Mouse (Mus musculus) cerebellum, postnatal 10 days (tissue): ENCODE results near the gene Wdr76.
"Not testable (repeated sequence)": the region's sequence is repeated elsewhere in the genome, so short reads cannot be mapped to it uniquely, and the experiment has no call there.

Source experiments
- DNase-seq, 2 experiments: peaks; one replicate each; pipeline ENCODE4 v3.0.0; 2021; ENCODE audit warnings: mixed read lengths in 2 of 2

Gene Wdr76

DNA sequence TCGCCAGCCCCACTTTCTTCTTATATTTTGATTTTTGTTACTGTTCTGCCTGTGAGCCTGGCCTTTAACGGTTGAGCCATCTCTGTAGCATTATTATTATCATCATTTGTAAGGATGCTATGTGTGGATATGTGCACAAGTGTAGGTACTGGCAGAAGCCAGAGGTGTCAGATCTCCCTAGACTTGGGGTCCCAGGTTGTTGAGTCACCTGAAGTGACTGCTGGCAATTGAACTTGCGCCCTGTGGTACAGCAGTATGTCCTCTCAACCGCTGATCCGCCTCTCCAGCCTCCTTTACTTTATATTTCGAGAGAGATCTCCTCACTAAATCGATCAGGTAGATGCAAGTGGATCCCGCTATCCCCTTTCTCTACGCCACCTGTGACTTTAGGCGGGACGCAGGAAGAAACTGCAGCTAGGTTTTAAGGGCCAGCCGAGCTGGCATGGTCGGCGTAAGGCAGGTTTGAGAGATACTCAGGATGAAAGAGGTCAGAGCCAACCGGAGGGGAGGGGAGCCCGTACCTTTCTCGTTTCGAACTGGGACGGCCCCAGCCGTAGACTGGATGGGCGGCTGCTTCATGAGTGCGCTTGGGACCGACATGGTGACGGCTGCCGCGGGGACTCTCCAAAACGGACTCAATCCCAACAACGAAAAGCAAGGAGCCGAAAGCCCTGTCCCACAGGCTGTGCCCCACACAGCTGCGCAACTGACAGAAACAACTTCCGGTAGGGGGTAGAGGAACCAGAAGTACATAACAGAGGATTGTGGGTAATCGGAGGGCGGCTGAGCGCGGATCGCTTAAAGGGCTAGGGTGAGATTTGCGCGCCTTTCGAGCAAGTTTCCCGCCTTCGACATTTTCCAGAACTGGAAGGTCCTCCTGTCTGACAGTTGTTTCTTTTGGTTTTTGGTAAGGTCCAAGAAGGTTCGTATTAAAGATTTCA, at the start of gene Wdr76, which contains the start of gene Mfap1a:
Gene Wdr76 (plus strand): TSS at position 782 of the 941 bp plus-strand sequence.
Gene Mfap1a (minus strand): TSS at position 724 of the 941 bp plus-strand sequence.
- DNase-seq, result peak; percentile 87

DNA sequence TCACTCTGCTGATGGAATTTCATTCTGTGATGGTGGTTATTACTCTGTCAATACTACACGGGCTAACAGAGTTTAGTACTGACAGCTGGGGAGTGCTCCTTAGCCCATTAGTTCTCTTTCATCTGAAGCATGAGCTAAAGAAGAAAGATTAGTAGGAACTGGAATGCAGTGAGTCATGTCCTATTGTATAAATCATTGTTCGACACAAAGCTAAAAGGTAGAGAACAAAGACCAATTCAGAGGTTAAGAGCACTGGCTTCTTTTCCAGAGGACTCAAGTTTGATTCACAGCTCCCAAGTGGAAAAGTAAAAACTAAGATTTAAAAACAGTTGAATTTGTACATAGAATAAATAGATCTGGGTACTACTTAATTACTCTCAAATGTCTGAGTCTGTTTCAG, 46.5 kb upstream of the Wdr76 start:
- DNase-seq, result no peak

DNA sequence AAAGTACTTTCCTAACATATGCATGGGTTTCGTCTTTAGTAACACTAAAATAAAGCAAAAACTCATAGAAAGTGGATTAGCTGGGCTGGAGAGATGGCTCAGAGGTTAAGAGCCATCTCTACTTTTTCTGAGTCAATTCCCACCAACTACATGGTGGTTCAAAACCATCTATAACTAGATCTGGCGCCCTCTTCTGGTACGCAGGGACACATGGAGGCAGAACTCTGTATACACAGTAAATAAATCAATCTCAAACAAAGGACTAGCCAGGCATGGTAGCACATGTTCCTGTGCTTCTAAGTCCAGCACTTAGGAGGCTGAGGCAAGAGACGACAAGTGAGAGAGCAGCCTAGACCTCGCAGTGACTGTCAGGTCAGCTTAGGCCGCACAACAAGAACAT, 37.5 kb upstream of the Wdr76 start:
- DNase-seq, result not testable (repeated sequence)

DNA sequence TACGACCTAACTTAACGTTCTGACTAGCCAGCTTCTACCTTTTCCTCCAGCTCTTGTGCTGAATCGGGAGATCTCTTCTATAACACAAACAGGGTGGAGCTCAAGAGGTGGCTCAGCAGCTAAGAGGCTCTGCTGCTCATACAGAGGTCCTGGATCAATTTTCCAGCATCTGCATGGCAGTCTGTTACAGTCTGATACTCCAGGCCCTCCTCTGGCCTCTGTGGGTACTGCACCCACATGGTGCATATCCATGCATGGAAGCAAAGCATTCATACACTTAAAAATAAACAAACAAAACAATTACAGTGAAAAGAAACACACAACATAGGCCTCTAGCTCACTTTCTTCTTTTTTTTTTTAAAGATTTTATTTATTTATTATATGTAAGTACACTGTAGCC, 33.7 kb upstream of the Wdr76 start:
- DNase-seq, result not testable (repeated sequence)

DNA sequence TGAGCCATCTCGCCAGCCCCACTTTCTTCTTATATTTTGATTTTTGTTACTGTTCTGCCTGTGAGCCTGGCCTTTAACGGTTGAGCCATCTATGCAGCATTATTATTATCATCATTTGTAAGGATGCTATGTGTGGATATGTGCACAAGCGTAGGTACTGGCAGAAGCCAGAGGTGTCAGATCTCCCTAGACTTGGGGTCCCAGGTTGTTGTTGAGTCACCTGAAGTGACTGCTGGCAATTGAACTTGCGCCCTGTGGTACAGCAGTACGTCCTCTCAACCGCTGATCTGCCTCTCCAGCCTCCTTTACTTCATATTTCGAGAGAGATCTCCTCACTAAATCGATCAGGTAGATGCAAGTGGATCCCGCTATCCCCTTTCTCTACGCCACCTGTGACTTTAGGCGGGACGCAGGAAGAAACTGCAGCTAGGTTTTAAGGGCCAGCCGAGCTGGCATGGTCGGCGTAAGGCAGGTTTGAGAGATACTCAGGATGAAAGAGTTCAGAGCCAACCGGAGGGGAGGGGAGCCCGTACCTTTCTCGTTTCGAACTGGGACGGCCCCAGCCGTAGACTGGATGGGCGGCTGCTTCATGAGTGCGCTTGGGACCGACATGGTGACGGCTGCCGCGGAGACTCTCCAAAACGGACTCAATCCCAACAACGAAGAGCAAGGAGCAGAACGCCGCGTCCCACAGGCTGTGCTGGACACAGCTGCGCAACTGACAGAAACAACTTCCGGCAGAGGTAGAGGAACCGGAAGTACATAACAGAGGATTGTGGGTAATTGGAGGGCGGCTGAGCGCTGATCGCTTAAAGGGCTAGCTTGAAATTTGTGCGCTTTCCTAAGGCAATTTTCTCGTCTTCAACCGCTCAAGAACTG, 33.0 kb upstream of the Wdr76 start, which contains the start of gene Mfap1b:
Gene Mfap1b (minus strand): TSS at position 767 of the 879 bp plus-strand sequence.
- DNase-seq, result peak; percentile 87

DNA sequence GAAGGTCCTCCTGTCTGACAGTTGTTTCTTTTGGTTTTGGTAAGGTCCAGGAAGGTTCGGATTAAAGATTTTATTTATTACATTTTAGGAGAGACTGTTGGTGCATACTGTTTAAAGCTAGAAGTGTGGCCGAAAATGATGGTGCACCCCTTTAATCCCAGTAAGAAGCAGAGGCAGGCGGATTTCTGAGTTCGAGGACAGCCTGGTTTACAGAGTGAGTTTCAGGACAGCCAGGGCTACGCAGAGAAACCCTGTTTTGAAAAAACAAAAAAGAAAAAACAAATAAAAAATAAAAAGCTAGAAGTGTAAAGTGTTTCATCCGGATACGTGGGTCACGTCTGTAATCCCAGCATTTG, 32.4 kb upstream of the Wdr76 start:
- no peak for DNase-seq

DNA sequence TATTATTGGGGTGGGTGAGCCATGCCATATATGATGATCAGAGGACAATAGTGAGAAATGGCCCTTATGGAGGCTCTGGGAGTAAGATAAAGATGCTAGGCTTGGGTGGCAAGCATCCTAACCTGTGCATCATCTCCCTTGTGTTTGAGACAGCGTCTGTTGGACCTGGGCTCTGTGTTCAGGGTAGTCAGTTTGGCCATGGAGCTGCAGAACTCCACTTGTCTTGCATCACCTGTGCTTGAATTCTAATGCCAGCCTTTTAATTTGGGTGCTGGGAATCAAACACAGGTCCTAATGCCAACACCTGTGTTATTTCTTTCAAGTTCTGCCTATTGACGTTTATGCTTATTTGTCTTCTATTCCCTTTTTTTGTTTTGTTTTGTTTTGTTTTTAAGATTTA, 31.2 kb upstream of the Wdr76 start:
- not testable (repeated sequence) for DNase-seq

DNA sequence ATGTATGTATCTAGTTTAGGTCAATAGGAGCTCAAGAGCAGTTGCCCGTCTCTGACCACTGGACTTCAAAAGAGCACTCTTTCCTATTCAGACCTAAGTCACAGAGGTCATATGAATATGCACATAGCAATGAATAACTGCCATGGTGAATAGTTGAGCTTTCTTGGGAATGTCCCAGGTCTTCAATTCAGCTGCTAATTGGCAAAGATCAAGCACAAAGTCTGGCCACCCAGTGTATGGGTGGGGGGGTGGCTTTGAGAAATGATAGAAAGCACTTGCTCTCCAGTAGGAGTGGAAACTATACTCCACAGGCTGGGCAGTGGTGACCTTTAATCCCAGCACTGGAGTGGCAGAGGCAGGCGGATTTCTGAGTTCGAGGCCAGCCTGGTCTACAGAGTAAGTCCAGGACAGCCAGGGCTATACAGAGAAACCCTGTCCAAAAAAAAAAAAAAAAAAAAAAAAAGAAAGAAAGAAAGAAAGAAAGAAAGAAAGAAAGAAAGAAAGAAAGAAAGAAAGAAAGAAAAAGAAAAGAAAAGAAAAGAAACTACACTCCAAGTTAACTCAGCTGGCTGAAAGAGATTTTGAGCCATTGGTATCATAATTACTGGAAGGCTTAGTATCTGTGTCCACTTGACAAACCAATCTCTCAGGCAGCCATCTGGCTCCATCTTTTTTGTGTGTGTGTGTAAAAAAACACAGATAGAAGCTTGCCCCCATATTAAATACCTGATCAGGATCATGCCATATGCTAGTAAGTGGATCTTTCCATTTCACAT, 28.8 kb upstream of the Wdr76 start:
- no peak for DNase-seq

DNA sequence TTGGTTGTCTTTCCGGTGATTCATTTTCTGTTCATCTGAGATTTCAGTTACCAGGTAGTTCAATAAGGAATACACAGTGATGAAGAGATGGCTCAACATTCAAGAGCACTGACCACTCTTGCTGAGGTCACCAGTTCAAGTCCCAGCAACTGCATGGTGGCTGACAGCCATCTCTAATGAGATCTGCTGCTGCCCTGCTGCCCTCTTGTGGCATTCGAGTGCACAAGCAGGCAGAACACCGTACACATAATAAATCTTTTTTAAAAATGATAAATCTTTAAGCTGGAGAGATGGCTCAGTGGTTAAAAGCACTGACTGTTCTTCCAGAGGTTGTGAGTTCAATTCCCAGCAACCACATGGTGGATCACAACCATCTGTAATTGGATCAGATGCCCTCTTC, 26.0 kb upstream of the Wdr76 start:
- DNase-seq, result peak in 1 of 2 experiments; percentile 20

DNA sequence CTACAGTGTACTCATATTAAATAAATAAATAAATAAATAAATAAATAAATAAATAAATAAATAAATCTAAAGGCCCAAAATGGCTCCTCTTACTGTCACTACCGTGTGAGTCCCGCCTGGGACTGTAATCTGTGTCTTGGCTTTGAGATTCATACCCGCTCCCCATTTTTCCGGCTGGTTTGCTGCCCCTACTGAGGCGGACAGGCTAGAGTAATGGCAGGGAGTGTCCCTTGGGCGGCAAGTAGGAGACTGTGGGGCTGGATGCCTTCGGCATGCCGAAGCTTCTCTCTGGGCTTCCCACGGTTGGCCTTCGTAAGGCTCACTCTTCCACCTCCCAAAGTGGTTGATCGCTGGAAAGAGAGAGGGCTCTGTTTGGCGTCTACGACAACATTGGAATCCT, 25.6 kb upstream of the Wdr76 start:
- DNase-seq, result not testable (repeated sequence)

DNA sequence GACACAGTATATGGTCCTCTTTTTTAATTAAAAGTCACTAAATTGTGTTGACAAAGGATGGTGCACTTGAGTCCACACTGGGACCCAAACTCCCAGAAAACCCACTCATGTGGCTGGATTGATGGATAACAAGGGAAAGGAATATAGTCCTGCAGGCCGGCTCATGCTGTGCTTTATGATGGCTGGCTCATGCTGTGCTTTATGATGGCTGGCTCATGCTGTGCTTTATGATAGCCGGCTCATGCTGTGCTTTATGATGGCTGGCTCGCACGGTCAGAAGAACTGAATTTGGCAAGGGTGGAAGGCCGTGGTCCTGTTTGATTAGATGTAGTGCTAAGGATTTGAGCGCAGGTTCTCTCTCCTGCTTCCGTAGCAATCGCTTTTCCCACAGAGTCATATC, 22.9 kb upstream of the Wdr76 start:
- DNase-seq, result no peak

DNA sequence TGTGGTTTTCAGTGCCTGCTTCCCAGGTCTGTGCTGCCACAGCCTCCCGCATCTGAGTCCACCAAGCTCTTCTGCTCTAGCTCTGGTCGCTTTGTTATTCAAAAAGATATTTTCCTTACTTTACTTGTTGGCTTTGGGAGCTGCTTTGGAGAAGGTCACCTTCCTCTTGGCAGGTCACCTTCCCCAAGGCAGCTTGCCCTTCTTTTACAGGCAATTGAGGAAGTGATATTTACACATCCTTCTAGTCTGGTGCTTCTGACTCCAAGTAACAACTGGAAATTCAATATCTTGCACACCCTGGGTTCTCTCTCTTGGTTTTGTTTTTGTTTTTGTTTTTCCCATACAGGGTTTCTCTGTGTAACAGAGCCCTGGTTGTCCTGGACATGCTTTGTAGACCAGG, 22.1 kb upstream of the Wdr76 start:
- not testable (repeated sequence) for DNase-seq

DNA sequence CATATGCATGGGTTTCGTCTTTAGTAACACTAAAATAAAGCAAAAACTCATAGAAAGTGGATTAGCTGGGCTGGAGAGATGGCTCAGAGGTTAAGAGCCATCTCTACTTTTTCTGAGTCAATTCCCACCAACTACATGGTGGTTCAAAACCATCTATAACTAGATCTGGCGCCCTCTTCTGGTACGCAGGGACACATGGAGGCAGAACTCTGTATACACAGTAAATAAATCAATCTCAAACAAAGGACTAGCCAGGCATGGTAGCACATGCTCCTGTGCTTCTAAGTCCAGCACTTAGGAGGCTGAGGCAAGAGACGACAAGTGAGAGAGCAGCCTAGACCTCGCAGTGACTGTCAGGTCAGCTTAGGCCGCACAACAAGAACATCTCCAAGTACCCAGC, 5.0 kb upstream of the Wdr76 start:
- DNase-seq, result not testable (repeated sequence)

DNA sequence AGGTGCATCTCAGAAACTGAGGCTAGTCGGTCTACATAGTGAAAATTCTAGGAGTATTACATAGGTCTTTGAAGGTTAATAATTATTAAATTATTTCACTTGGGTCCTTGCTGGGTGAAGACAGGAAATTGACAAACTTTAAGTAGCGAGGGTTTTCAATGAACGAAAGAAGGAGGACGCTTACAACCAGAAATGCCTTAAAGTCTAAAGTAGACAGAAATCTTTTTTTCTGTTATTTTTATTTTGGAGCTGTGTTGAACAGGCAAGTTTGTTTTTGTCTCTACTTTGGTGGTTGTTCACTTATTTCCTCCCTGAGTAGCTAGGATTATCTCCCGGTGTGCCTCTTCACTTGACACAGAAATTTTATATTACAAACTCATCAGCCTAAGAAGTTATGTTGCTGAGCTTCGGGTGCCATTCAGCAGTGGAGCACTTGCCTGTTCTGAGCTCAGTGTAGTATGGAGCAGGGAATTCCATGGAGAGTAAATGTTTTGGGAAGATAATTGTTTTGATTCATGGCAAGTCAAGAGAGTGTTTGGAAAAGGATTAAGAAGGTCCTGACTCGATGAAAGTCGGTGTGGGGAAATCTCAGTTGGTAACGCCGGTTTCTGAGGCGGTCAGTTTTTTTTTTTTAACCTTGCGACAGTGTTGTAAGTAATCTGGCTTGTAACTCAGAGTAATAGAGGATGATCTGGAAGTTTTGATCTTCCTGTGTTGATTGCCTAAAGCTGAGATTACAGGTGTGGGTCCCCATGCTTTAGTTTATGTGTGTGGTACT, 839 bp downstream of the Wdr76 start:
- no peak for DNase-seq

DNA sequence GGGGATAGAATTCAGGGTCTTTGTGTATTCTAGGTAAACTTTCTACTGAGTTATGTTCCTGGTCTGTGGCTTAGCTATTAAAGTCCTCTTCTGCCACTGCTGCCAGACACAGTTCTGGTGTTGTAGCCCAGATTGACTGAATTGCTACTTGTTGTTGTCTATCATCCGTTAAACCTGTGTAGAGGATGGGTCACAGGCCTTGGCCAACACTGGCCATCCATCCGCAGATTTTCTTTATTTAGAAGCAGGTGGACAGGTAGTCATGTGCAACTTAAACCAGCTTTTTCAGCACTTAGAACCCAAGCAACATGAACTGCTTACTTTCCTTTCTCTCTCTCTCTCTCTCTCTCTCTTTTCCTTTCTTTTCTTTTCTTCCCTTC, 1.4 kb downstream of the Wdr76 start:
- no peak for DNase-seq

DNA sequence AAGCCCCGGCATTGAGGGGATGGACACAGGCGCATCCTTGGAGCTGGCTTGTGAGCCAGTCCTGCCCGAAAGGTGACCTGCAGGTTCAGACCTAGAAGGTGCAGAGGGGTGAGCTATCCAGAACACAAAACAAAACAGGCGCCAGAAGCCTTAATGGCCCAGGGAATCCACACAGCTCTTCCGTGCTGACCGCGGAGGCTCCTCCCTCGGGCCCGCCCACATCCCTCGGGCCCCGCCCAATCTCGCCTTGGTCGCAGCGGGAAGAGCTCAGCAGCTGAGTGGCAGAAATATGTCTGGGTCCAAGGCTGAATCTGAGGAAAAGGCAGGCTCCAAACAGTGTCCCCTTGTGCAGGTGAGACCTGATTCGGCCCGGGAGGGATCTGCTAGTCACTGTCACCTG, 3.1 kb downstream of the Wdr76 start:
- DNase-seq, result peak; percentile 30 to 51

DNA sequence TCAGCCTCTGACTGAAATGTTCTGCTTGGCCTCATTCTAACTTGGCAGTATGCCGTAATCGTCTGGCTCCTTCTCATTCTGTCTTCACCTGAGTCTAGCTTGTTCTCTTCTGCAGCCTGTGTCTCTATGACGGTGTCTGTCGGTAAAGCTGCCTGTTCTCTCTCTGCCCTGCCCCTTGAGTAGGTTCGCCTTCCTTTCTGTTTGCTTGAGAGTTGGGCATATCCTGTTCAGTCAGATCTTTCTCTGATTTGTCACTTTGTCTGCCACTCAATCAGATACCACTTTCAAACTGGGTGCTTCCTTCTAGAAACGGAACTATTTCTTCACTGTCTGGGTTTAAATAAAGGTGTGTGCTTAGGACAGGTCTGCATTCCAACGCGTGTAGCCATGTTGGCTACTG, 4.9 kb downstream of the Wdr76 start:
- DNase-seq, result no peak

DNA sequence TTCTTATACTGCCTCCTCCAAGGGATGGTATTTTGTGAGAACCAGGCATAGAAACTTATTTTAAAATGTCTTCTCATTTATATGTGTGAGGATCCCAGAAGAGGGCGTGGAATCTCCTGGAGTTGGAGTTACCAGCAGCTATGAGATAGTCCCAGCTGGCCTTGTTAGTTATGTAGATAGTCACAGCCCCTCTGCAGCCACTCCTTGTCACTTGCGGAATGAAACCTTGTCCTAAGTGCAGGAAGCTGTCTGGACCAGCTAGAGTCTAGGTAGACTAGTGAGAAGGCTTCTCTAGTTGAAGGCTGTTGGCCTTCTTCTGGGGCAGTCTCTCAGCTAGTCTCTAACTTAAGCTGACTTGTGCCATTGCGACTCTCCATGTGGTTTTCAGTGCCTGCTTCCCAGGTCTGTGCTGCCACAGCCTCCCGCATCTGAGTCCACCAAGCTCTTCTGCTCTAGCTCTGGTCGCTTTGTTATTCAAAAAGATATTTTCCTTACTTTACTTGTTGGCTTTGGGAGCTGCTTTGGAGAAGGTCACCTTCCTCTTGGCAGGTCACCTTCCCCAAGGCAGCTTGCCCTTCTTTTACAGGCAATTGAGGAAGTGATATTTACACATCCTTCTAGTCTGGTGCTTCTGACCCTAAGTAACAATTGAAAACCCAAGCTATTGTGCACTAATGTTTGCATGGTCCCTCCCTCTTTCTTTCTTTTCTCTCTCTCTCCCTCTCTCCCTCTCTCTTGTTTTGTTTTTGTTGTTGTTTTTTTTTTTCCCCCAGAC, 6.7 kb downstream of the Wdr76 start:
- not testable (repeated sequence) for DNase-seq

DNA sequence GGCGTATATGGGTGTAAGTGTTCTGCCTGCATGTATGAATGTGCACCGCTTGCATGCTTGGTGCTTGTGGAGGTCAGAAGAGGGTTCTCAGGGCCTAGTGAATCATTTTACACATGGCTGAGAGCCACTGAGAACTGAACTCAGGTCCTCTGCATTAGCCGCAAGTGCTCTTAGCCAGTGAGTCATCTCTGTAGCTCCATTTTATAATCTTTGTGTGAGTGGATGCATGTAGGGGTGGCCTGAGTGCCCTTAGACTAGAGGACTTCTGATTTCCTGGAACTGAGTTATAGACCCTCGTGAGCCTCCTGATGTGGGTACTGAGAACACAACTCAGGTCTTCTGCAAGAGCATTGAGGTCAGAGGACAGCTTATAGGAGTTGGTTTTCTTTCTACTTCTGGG, 7.7 kb downstream of the Wdr76 start:
- DNase-seq, result no peak

DNA sequence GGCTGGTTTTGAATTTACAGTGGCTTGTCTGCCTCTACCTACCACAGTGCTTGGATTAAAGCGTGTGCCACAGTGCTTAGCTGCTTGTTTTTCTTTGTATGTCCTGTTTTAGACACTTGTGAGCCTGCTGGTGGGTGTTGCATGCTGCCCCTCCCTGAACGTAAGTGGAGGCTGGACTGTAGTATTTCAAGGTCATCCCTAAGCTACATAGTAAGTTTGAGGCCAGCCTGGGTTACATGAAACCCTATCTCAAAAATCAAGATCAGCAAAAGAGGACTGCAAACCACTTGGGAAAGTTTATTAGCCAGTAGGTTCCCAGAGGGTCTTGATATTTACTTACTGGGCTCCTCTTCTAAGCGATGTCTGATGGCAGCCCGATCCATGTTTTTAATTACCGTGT, 11.6 kb downstream of the Wdr76 start:
- no peak for DNase-seq

DNA sequence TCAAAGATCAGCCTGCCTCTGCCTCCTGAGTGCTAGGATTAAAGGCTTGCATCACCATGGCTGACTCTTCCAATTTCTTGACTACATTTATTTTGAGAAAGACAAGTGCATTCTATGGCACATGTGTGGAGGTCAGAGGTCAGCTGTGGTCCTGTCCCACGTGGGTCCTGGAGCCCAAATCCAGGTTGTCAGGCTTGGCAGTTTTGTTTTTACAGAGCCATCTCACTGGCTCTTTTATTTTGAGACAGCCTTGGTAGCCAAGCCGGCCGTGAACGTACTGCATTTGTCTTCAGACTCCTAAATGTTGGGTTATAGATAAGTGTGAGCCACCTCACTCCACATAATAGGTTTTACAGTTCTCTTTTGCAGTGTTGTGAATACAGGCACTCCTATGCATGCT, 12.2 kb downstream of the Wdr76 start:
- not testable (repeated sequence) for DNase-seq
